Mouse (Mus musculus) MN1 (cell line): ENCODE measurements around the gene Cacng5.

Experiments
- DNase-seq: peaks from one replicate; pipeline ENCODE4 v3.0.0-alpha.2; 2016; ENCODE audit warnings: low spot score

The Cacng5 gene

DNA sequence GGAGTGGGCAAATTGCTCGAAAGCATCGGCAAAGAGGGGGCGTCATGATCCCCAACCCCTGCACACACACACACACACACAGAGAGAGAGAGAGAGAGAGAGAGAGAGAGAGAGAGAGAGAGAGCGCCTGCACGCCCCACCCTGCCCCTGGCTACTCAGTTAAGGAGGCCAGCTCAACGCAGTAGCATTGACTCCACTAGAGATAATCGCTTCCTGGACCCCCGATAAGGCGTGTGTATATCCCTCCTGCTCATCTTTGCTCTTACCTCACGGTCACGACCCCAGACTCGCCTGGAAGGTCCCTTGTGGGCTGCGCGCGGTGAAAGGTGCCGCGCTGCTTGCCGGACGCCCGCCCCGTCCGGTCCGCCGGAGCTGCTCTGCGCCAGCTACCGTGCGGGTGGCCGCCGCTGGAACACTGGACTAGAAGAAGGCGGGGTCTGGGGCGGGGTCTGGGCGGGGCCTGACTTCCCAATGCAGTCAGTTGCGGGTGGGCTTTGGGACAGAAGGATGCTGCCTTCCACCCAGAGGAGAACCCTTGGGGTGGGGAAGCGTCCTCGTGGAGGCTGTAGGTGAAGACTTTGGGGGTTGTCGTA is at the start of gene Cacng5:
Cacng5 (minus strand) TSS at position 422 of the 593 bp plus-strand sequence.
- DNase-seq, result no peak

- DNase-seq, result no peak
Measured at GRCm38 (mm10) chr11:107957566-107958350, 42.9 kb upstream of the Cacng5 start.

DNA sequence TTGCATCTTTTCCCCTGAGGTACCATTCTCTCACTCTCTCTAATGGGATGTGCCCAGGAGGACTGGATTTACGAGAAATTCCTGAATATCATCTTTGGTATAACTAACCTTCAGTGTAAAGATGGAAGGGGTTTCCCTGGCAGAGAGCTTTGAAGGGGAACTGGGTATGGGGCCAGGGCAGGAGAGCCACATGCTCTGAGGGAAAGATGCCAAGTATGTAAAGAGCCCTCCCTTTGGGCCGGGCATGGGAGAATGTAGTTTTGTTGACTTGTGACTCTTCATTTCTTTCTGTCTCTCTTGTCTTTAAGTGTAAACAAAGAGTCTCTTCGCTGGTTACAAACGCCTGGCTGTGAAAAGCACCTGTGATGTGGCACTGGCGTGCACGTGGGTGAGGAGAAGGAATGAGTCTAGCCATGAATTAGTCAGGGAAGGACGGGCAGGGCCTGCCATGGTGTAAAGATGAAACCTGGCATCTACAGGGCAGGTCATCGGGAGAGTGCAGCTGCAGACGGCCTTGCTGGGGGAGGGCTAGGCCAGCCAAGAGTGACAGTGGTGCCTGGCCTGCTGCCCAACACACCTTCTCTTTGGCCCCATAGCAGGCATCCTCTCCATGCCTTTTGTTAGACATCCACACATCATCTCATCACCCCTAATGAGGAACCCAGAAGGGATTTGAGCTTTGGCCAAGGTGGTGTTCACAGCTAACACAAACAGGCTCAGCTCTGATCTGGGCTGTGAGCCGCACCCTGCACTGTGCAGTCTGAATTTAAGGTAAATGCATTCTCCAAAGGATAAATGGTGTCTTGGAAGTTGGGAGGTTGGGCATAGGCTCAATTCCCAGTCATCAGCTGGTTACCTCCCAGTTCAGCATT is 40.6 kb upstream of the Cacng5 start:
- DNase-seq, result no peak

DNA sequence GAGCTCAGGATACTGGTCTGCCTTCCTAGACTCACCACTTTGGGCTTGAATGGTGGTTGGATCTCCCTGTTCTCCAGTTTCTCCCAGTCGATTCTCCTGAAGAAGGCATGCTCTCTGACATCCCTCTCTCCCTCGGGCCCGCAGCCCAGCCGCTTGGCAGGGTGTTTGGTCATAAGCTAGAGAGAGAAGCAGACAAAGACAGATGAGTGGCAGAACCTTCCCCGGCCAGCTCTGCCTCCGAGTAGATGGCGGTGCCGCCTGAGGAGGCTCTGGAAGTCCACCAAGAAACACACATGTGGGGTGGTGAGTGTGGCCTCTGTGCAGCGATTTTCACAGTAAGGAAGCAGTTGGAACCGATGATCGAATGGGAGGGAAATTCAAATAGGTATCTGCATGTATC is 36.6 kb upstream of the Cacng5 start:
- no peak for DNase-seq

DNA sequence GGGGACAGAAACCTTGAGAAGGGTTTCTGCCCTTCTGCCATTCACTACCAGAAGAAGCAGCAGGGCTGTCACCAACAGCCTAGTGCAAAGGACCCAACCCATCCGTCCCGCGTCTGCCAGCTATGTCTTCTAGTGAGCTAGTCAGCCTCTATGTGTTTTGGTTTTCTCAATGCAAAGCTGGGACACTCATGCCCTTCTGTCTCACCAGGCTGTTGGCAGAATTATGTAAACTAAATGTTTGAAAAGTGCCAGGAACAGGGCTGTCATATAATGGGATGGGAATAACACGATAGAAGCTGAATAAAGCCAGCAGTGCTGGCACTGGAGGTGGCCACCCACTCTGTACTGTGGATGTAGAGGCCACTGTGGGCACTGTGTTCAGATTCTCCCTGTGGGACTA is 35.8 kb upstream of the Cacng5 start:
- no peak for DNase-seq

GRCm38 (mm10) chr11:107950211-107950610 is 35.4 kb upstream of the Cacng5 start:
- no peak for DNase-seq

- no peak for DNase-seq
Measured at GRCm38 (mm10) chr11:107947951-107948350, 33.1 kb upstream of the Cacng5 start.

- no peak for DNase-seq
Measured at GRCm38 (mm10) chr11:107946823-107947222, 32.0 kb upstream of the Cacng5 start.

DNA sequence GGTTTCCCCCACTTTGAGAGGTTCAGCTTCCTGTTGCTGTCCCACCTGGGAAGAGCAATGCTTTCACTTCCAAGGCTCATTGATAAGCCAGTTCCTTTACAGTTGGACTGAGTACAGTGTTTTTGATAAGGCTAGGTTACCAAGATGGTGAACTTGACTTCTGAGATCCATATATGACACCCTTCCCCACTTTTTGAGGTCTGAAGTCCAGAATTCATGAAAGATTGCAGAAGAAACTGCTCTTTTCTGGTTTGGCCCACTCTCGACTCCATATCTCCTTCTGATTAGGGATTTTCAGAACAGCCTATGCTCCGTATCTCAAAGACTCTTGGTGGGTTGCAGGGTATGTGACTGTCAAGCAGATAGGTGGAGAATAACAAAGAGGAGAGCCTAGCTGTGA is 22.1 kb upstream of the Cacng5 start:
- no peak for DNase-seq

- DNase-seq, result no peak
Measured at GRCm38 (mm10) chr11:107931721-107932120, 16.9 kb upstream of the Cacng5 start.

DNA sequence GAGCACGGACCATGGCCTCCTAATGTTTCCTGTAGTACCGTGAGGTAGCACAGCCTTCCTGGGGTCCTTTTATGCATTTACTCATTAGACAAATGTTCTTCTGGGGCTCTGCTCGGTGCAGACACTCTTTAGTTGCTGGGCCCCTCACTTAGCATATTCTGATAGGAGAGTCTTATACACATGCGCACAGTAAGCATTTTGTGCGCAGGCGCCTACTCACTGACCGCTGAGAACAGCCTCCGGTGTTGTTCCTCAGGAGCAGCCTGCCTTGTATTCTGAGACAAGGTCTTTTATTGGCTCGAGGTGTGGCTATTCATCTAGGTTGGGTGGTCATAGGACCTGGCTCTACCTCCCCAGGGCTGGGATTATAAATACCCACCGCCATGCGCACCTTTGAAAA is 16.4 kb upstream of the Cacng5 start:
- DNase-seq, result no peak

GRCm38 (mm10) chr11:107929712-107930111 is 14.9 kb upstream of the Cacng5 start:
- DNase-seq, result no peak

DNA sequence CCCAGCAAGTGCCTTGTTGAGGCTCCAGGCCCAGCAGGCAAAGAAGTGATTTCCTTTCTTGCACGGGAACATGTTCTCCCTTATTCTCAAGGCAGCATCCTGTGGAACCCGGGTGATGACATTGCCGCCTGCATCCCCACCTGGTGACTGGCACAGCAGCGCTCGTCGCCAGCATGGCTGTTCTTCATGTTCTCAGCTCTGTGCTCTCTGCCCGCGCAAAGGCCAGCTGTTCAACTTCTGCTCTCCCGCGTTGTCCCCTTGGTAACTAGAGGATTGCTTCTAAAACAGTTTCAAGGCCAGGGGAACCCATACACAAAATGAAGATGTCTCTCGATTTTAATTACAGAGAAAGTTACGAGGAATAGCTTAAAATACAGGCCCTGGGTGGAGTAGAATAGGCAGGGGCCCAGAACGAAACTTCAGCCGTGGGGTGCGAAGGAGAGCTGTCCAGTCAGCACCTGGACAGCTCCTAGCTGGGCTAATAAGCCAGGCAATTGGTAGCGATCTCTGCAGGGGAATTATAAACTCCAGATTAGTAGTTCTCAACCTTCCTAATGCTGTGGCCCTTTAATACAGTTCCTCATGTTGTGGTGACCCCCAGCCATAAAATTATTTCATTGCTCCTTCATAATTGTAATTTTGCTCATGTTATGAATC is 5.1 kb upstream of the Cacng5 start:
- no peak for DNase-seq

DNA sequence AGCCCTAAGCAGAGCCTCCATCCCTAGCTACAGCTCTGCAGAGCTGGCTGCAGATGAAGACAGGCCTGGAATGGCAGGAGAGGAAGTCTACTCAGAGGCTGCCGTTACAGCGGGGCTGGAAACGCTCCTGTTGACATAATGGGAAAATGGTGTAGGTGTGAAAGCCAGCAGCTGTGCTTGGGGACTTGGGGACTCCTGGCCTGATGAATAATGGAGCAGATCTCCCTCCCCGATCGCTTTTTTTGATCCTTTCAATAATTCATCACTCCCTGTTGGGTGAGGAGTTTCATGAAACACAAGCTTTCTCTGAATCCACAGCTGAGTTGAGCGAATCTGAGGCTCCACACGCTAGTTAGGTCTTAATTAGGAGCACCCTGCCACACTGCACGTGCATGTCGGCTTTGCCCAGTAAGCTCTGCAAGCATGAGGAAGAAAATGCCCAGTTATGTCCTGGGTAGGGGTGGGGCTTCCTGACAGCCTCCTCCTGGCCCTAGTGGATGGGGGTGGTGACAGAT is 2.9 kb upstream of the Cacng5 start:
- DNase-seq, result no peak

GRCm38 (mm10) chr11:107913317-107913716 is 1.5 kb downstream of the Cacng5 start:
- DNase-seq, result no peak

GRCm38 (mm10) chr11:107905364-107905763 is 9.5 kb downstream of the Cacng5 start:
- no peak for DNase-seq

GRCm38 (mm10) chr11:107903966-107904605 is 10.8 kb downstream of the Cacng5 start:
- no peak for DNase-seq

DNA sequence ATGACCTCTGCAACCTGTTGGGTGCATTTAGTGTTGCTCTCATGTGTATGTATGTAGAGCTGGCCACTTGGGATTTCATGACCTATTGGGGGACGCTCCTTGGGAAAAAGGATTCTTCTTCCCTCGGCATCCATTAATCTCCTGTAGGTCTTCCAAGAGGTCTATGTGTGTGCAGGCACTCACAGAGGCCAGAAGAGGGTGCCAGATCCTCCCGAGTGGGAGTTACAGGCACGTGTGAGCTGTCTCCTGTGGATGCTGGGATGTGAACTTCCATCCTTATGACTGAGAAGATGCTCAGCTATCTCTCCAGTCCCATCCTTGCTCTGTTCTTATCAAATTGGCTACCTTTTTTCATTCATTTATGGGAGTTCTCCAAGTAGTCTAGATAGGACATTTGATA is 14.4 kb downstream of the Cacng5 start:
- no peak for DNase-seq

- DNase-seq, result no peak
Measured at GRCm38 (mm10) chr11:107898698-107899097, 16.2 kb downstream of the Cacng5 start.

DNA sequence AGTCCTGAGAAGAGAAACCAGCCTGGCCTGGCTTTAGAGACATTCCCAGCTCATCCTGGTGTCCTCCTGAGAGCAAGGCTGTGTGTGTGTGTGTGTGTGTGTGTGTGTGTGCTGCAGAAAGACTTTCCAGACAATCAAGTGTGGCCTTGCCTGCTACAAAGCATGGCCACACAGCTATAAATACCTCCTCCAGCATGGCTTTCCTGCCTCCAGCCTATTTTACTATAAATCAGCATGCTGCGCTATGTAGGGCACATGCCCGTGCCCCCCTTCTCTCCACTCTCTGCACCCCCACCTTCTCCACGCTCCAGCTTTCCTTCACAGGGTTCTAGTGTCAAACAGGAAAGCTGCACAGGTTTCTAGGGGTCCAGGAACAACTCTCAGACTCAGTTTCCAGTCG is 19.2 kb downstream of the Cacng5 start:
- DNase-seq, result no peak

GRCm38 (mm10) chr11:107891377-107891776 is 23.5 kb downstream of the Cacng5 start:
- DNase-seq, result no peak

GRCm38 (mm10) chr11:107887342-107887741 is 27.5 kb downstream of the Cacng5 start:
- no peak for DNase-seq
